Mouse (Mus musculus) brain, embryonic 14.5 days (tissue): Measurements from ENCODE around the gene Olfr47.

Experiments
- CTCF ChIP-seq: fragments of 200-500 bp; IDR thresholded peaks from 2 replicates; pipeline ENCODE4 v1.5.1; 2012; ENCODE audit warnings: inconsistent platforms, mild to moderate bottlenecking, moderate library complexity, borderline replicate concordance; ENCODE audit not compliant: insufficient read depth, insufficient read length; ENCODE audit errors: extremely low read depth
- POLR2A ChIP-seq: fragments of 200-500 bp; IDR thresholded peaks from 2 replicates; pipeline ENCODE4 v1.6.1; 2012; ENCODE audit warnings: mild to moderate bottlenecking, inconsistent platforms, borderline replicate concordance; ENCODE audit not compliant: poor library complexity, insufficient read depth, insufficient read length, severe bottlenecking; ENCODE audit errors: extremely low read depth

- TF ChIP-seq CTCF (no peak), POLR2A (no peak)
These were observed 49.2 kb downstream of the Olfr47 start for GRCm38 (mm10) chr6:43280481-43280880.
